Mouse (Mus musculus): ENCODE results near the gene C130032M10Rik. TPM values are rescaled to one million over a fixed set of nuclear protein-coding genes. Genes with fewer than 3 reads are reported as not detected.
"Not testable (repeated sequence)": the region's sequence is repeated elsewhere in the genome, so short reads cannot be mapped to it uniquely, and the experiment has no call there.

C130032M10Rik gene
- polyA plus RNA-seq, 1 experiment from 2014 or later, result not detected

GRCm38 (mm10) chr9:114506564-114506963 is 8.9 kb upstream of the C130032M10Rik start:
- no peak overlapping the region for H3K9ac ChIP-seq (replicated peaks; ENCODE audit: low read length)
- H3K4me2 ChIP-seq (ENCODE audit: low read length), result no peak overlapping the region
- H3K27ac ChIP-seq (replicated peaks; ENCODE audit: low read depth, low read length), result no peak overlapping the region
- H3K36me3 ChIP-seq (ENCODE audit: control insufficient read depth, insufficient read depth, low read length), result no peaks in the 10 kb centered on the region
- no peaks in the 10 kb centered on the region for H3K4me1 ChIP-seq (ENCODE audit: control insufficient read depth, insufficient read depth, low read length)
- H3K9me3 ChIP-seq (ENCODE audit: control insufficient read depth, low read length), result no peaks in the 10 kb centered on the region
- WGBS, result 87% methylated on average over 4 of the region's 4 CpGs
- DNase-seq (no peak), ATAC-seq (ENCODE audit: low FRiP score, low TSS enrichment) (no peak)
- H3K27me3 ChIP-seq (ENCODE audit: control insufficient read depth, insufficient read depth, low read length), result no peaks in the 10 kb centered on the region
- no peak overlapping the region for H3K4me3 ChIP-seq (replicated peaks; ENCODE audit: low read depth, low read length)

- no peaks in the 10 kb centered on the region for H3K36me3 ChIP-seq (ENCODE audit: control insufficient read depth, insufficient read depth, low read length)
- no peak for ATAC-seq (ENCODE audit: low FRiP score, low TSS enrichment)
- no peaks in the 10 kb centered on the region for H3K27me3 ChIP-seq (ENCODE audit: control insufficient read depth, insufficient read depth, low read length)
- no peak overlapping the region for H3K4me2 ChIP-seq (ENCODE audit: low read length)
- H3K4me3 ChIP-seq (replicated peaks; ENCODE audit: low read depth, low read length), result no peak overlapping the region
- no peaks in the 10 kb centered on the region for H3K4me1 ChIP-seq (ENCODE audit: control insufficient read depth, insufficient read depth, low read length)
- no peak overlapping the region for H3K9ac ChIP-seq (replicated peaks; ENCODE audit: low read length)
- DNase-seq, result no peak
- peaks cover 6% of the 10 kb centered on the region for H3K9me3 ChIP-seq (ENCODE audit: control insufficient read depth, low read length)
- H3K27ac ChIP-seq (replicated peaks; ENCODE audit: low read depth, low read length), result no peak overlapping the region
- 93% methylated on average over 9 of the region's 9 CpGs for whole genome bisulfite sequencing
Observed at GRCm38 (mm10) chr9:114507421-114507820, 8.1 kb upstream of the C130032M10Rik start.

- no peaks in the 10 kb centered on the region for H3K27me3 ChIP-seq (ENCODE audit: control insufficient read depth, insufficient read depth, low read length)
- no peak for ATAC-seq (ENCODE audit: low FRiP score, low TSS enrichment)
- no peak for DNase-seq
- 94% methylated on average over 9 of the region's 9 CpGs for WGBS
- H3K4me1 ChIP-seq (ENCODE audit: control insufficient read depth, insufficient read depth, low read length), result no peaks in the 10 kb centered on the region
- no peak overlapping the region for H3K4me2 ChIP-seq (ENCODE audit: low read length)
- no peak overlapping the region for H3K4me3 ChIP-seq (replicated peaks; ENCODE audit: low read depth, low read length)
- H3K9ac ChIP-seq (replicated peaks; ENCODE audit: low read length), result no peak overlapping the region
- H3K9me3 ChIP-seq (ENCODE audit: control insufficient read depth, low read length), result peaks cover 23% of the 10 kb centered on the region
- no peak overlapping the region for H3K27ac ChIP-seq (replicated peaks; ENCODE audit: low read depth, low read length)
- H3K36me3 ChIP-seq (ENCODE audit: control insufficient read depth, insufficient read depth, low read length), result peaks cover 6% of the 10 kb centered on the region; the same call in 1 of the 2 replicates
Observed at GRCm38 (mm10) chr9:114509785-114510184, 5.7 kb upstream of the C130032M10Rik start.

- H3K9ac ChIP-seq (replicated peaks; ENCODE audit: low read length), result no peak overlapping the region
- no peaks in the 10 kb centered on the region for H3K4me1 ChIP-seq (ENCODE audit: control insufficient read depth, insufficient read depth, low read length)
- no peaks in the 10 kb centered on the region for H3K27me3 ChIP-seq (ENCODE audit: control insufficient read depth, insufficient read depth, low read length)
- H3K9me3 ChIP-seq (ENCODE audit: control insufficient read depth, low read length), result peaks cover 23% of the 10 kb centered on the region
- no peak for ATAC-seq (ENCODE audit: low FRiP score, low TSS enrichment)
- no peak overlapping the region for H3K27ac ChIP-seq (replicated peaks; ENCODE audit: low read depth, low read length)
- no peak for DNase-seq
- no peak overlapping the region for H3K4me3 ChIP-seq (replicated peaks; ENCODE audit: low read depth, low read length)
- peaks cover 6% of the 10 kb centered on the region; the same call in 1 of the 2 replicates for H3K36me3 ChIP-seq (ENCODE audit: control insufficient read depth, insufficient read depth, low read length)
- 98% methylated on average over 21 of the region's 21 CpGs for WGBS
- no peak overlapping the region for H3K4me2 ChIP-seq (ENCODE audit: low read length)
Observed at GRCm38 (mm10) chr9:114512831-114513230, 2.7 kb upstream of the C130032M10Rik start.

- 84% methylated on average over 13 of the region's 13 CpGs for WGBS
- H3K9me3 ChIP-seq (ENCODE audit: control insufficient read depth, low read length), result peaks cover 11% of the 10 kb centered on the region
Observed at GRCm38 (mm10) chr9:114517924-114518497, 2.5 kb downstream of the C130032M10Rik start.

GRCm38 (mm10) chr9:114518812-114519477 is 3.4 kb downstream of the C130032M10Rik start:
- no peaks in the 10 kb centered on the region for H3K27me3 ChIP-seq (ENCODE audit: control insufficient read depth, insufficient read depth, low read length)
- no peak overlapping the region for H3K9ac ChIP-seq (replicated peaks; ENCODE audit: low read length)
- H3K27ac ChIP-seq (replicated peaks; ENCODE audit: low read depth, low read length), result no peak overlapping the region
- WGBS, result 82% methylated on average over 9 of the region's 9 CpGs
- no peak overlapping the region for H3K4me3 ChIP-seq (replicated peaks; ENCODE audit: low read depth, low read length)
- no peak for DNase-seq
- H3K4me2 ChIP-seq (ENCODE audit: low read length), result no peak overlapping the region
- ATAC-seq (ENCODE audit: low FRiP score, low TSS enrichment), result no peak
- no peaks in the 10 kb centered on the region for H3K4me1 ChIP-seq (ENCODE audit: control insufficient read depth, insufficient read depth, low read length)
- no peaks in the 10 kb centered on the region for H3K36me3 ChIP-seq (ENCODE audit: control insufficient read depth, insufficient read depth, low read length)
- H3K9me3 ChIP-seq (ENCODE audit: control insufficient read depth, low read length), result 0 out of 2 replicates have a peak, but pooled peaks cover 2% of the 10 kb centered on the region

More at GRCm38 (mm10) chr9:114517924-114518497, 2.5 kb downstream of the C130032M10Rik start:
- Histone ChIP-seq H3K27me3 (ENCODE audit: control insufficient read depth, insufficient read depth, low read length) (no peaks in the 10 kb centered on the region), H3K4me1 (ENCODE audit: control insufficient read depth, insufficient read depth, low read length) (no peaks in the 10 kb centered on the region), H3K36me3 (ENCODE audit: control insufficient read depth, insufficient read depth, low read length) (peaks cover 1% of the 10 kb centered on the region; the same call in 1 of the 2 replicates), H3K4me3 (replicated peaks; ENCODE audit: low read depth, low read length) (no peak overlapping the region), H3K4me2 (ENCODE audit: low read length) (no peak overlapping the region), H3K27ac (replicated peaks; ENCODE audit: low read depth, low read length) (no peak overlapping the region), H3K9ac (replicated peaks; ENCODE audit: low read length) (no peak overlapping the region)
- ATAC-seq (ENCODE audit: low FRiP score, low TSS enrichment) (no peak), DNase-seq (no peak)

GRCm38 (mm10) chr9:114520529-114520928 is 5.0 kb downstream of the C130032M10Rik start:
- H3K4me2 ChIP-seq (ENCODE audit: low read length), result not testable (repeated sequence)

GRCm38 (mm10) chr9:114522041-114522440 is 6.5 kb downstream of the C130032M10Rik start:
- Histone ChIP-seq H3K4me2 (ENCODE audit: low read length) (no peak overlapping the region), H3K27ac (replicated peaks; ENCODE audit: low read depth, low read length) (no peak overlapping the region), H3K36me3 (ENCODE audit: control insufficient read depth, insufficient read depth, low read length) (no peaks in the 10 kb centered on the region), H3K4me3 (replicated peaks; ENCODE audit: low read depth, low read length) (no peak overlapping the region), H3K4me1 (ENCODE audit: control insufficient read depth, insufficient read depth, low read length) (peaks cover 8% of the 10 kb centered on the region; the same call in 1 of the 2 replicates), H3K27me3 (ENCODE audit: control insufficient read depth, insufficient read depth, low read length) (no peaks in the 10 kb centered on the region), H3K9ac (replicated peaks; ENCODE audit: low read length) (no peak overlapping the region), H3K9me3 (ENCODE audit: control insufficient read depth, low read length) (no peaks in the 10 kb centered on the region)
- DNase-seq (no peak), ATAC-seq (ENCODE audit: low FRiP score, low TSS enrichment) (no peak)
- 50% methylated on average over 5 of the region's 5 CpGs for WGBS

More at GRCm38 (mm10) chr9:114520529-114520928, 5.0 kb downstream of the C130032M10Rik start:
- H3K4me1 ChIP-seq (ENCODE audit: control insufficient read depth, insufficient read depth, low read length); DNase-seq; H3K27me3 ChIP-seq (ENCODE audit: control insufficient read depth, insufficient read depth, low read length); H3K9ac ChIP-seq (replicated peaks; ENCODE audit: low read length); ATAC-seq (ENCODE audit: low FRiP score, low TSS enrichment); H3K9me3 ChIP-seq (ENCODE audit: control insufficient read depth, low read length); H3K36me3 ChIP-seq (ENCODE audit: control insufficient read depth, insufficient read depth, low read length); H3K4me3 ChIP-seq (replicated peaks; ENCODE audit: low read depth, low read length); H3K27ac ChIP-seq (replicated peaks; ENCODE audit: low read depth, low read length): not testable (repeated sequence)
- WGBS, result 80% methylated on average over 4 of the region's 4 CpGs

GRCm38 (mm10) chr9:114522501-114522900 is 7.0 kb downstream of the C130032M10Rik start:
- no peak overlapping the region for H3K4me2 ChIP-seq (ENCODE audit: low read length)
- no peaks in the 10 kb centered on the region for H3K9me3 ChIP-seq (ENCODE audit: control insufficient read depth, low read length)
- H3K27me3 ChIP-seq (ENCODE audit: control insufficient read depth, insufficient read depth, low read length), result no peaks in the 10 kb centered on the region
- no peak overlapping the region for H3K27ac ChIP-seq (replicated peaks; ENCODE audit: low read depth, low read length)
- H3K4me3 ChIP-seq (replicated peaks; ENCODE audit: low read depth, low read length), result no peak overlapping the region
- no peak overlapping the region for H3K9ac ChIP-seq (replicated peaks; ENCODE audit: low read length)
- DNase-seq (no peak), ATAC-seq (ENCODE audit: low FRiP score, low TSS enrichment) (no peak)
- 94% methylated on average over 9 of the region's 9 CpGs for WGBS
- H3K36me3 ChIP-seq (ENCODE audit: control insufficient read depth, insufficient read depth, low read length), result no peaks in the 10 kb centered on the region
- H3K4me1 ChIP-seq (ENCODE audit: control insufficient read depth, insufficient read depth, low read length), result peaks cover 10% of the 10 kb centered on the region; the same call in 1 of the 2 replicates
